Mouse (Mus musculus): ENCODE data around the gene Rasl11a. TPM values are rescaled to one million over a fixed set of nuclear protein-coding genes. Genes with fewer than 3 reads are reported as not detected.
"Not testable (repeated sequence)": the region's sequence is repeated elsewhere in the genome, so short reads cannot be mapped to it uniquely, and the experiment has no call there.

Rasl11a gene
- polyA plus RNA-seq, 1 experiment from 2014 or later = 11.9 TPM

DNA sequence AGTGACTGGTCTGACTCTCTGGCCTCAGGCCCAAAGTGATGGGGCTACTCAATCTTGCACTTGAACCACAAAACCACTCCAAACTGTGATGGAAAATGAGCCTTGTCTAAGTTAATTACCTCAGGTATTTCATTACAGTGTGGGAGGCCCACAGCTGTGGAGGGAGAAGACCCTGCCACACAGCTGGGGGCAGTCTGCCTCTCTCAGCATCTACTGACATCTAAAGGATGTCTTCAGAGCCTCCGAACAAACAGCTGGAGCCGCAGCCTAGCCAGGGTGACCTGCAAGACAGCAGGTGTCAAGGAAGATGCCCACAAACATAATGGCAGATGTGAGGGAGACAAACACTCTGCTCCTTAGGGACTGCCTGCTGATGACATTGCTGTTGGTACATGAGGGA is 31.2 kb downstream of the Rasl11a start:
- H3K4me1 ChIP-seq (replicated peaks) = no peaks in the 10 kb centered on the region
- no peak for ATAC-seq (ENCODE audit: low FRiP score)
- no peak overlapping the region for H3K4me3 ChIP-seq
- no peak overlapping the region for H3K9ac ChIP-seq
- no peaks in the 10 kb centered on the region for H3K9me3 ChIP-seq
- no peaks in the 10 kb centered on the region for H3K36me3 ChIP-seq
- no peaks in the 10 kb centered on the region for H3K27me3 ChIP-seq
- H3K4me2 ChIP-seq = no peak overlapping the region
- WGBS = 77% methylated on average over 2 of the region's 2 CpGs
- H3K27ac ChIP-seq = no peak overlapping the region

DNA sequence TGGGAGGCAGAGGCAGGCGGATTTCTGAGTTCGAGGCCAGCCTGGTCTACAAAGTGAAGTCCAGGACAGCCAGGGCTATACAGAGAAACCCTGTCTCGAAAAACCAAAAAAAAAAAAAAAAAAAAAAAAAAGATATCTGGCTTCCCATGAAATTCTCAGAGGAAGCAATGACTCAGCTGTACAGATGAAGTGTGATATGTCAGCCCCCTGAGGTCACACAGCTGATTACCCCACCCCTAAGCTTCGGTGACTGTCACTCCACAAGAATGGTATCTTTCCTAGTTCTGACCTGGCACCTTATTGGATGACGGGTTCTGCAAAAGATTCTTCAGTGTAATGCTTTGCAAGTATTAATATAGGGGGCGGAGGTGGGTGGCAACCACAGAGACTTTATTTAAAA is 33.0 kb downstream of the Rasl11a start:
- not testable (repeated sequence) for H3K9me3 ChIP-seq; H3K4me3 ChIP-seq; H3K27ac ChIP-seq; ATAC-seq (ENCODE audit: low FRiP score); H3K4me1 ChIP-seq (replicated peaks); H3K36me3 ChIP-seq; H3K4me2 ChIP-seq; H3K9ac ChIP-seq; H3K27me3 ChIP-seq
- WGBS = 69% methylated on average over 6 of the region's 6 CpGs

DNA sequence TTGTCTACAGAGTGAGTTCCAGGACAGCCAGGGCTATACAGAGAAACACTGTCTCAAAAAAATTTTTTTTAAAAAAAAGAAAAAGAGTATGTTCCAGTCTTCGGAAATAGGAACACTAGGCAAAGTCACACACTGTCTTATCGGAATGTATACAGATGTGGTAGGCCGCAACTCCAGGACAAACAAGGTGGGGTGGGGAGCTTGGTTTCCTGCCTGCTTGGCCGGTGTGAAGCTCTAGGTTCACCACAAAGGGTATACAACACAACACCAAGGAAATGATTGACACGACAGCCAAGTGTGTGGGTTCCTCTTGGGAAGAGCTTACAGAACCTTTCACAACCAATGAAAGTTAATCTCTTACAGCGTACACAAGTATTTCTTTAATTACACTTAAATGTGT is 37.4 kb downstream of the Rasl11a start:
- H3K36me3 ChIP-seq = no peaks in the 10 kb centered on the region
- no peak overlapping the region for H3K9ac ChIP-seq
- no peaks in the 10 kb centered on the region for H3K9me3 ChIP-seq
- no peak for ATAC-seq (ENCODE audit: low FRiP score)
- no peaks in the 10 kb centered on the region for H3K27me3 ChIP-seq
- H3K4me1 ChIP-seq (replicated peaks) = no peaks in the 10 kb centered on the region
- WGBS = 90% methylated on average over 6 of the region's 6 CpGs
- no peak overlapping the region for H3K4me2 ChIP-seq
- H3K4me3 ChIP-seq = no peak overlapping the region
- no peak overlapping the region for H3K27ac ChIP-seq

DNA sequence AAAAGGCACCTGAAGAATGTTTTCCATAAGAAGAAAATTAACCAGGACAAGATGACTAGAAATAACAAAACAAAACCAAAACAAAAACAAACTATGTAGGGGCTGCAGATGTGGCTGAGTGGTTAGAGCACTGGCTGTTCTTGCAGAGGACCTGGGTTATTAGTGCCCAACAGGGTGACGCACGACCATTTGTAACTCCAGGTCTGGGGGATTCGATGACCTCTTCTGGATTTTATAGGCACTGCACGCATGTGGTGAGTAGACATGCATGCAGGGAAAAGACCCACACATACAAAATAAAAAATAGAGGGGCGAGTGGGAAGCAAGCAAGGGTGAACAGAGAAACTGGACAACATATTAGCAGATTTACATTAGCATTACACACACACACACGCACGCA is 38.2 kb downstream of the Rasl11a start:
- 74% methylated on average over 7 of the region's 7 CpGs for WGBS
- H3K9ac ChIP-seq = no peak overlapping the region
- no peaks in the 10 kb centered on the region for H3K36me3 ChIP-seq
- H3K9me3 ChIP-seq = no peaks in the 10 kb centered on the region
- ATAC-seq (ENCODE audit: low FRiP score) = no peak
- H3K27me3 ChIP-seq = no peaks in the 10 kb centered on the region
- no peaks in the 10 kb centered on the region for H3K4me1 ChIP-seq (replicated peaks)
- H3K27ac ChIP-seq = no peak overlapping the region
- H3K4me3 ChIP-seq = no peak overlapping the region
- H3K4me2 ChIP-seq = no peak overlapping the region

DNA sequence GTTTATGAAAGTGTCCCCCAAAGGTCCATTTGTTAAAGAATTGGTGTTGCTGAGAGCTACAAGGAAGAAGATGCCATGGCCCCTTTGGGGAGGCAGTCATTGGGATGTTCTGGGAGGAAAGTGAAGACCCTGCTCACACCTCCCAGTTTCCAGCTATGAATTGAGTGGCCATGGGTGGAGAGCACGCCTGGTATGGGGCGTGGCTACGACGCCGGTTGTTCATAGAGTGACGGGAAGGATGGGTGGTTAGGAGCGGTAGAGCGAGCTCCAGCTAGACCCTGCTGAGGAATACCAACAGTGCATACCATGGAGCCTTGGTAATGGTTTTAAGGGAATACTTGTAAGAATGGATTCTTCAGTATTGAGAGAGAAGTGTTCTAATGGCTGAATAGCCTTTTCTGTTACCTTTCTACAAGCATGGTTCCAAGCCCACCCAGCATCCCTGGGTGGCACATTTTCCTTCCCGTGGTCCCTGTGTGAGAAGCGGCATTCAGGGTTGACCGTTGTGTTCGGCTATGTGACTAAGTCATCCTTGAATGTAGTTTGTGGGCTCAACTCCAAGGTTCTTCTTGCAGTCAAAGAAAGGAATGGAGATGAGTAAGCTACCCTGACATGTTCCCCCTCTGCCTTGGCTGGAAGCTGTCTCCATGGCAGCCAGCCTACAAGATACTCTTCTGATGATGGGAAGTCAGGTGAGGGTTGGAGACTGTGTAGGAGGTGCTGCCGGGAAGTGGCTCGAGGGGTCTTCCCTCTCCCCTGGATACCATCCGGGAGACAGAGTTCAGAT is 38.8 kb downstream of the Rasl11a start:
- H3K4me2 ChIP-seq = no peak overlapping the region
- no peak overlapping the region for H3K9ac ChIP-seq
- no peak for ATAC-seq (ENCODE audit: low FRiP score)
- 85% methylated on average over 15 of the region's 15 CpGs for WGBS
- H3K27me3 ChIP-seq = no peaks in the 10 kb centered on the region
- no peak overlapping the region for H3K4me3 ChIP-seq
- no peaks in the 10 kb centered on the region for H3K9me3 ChIP-seq
- H3K36me3 ChIP-seq = no peaks in the 10 kb centered on the region
- no peaks in the 10 kb centered on the region for H3K4me1 ChIP-seq (replicated peaks)
- H3K27ac ChIP-seq = no peak overlapping the region

DNA sequence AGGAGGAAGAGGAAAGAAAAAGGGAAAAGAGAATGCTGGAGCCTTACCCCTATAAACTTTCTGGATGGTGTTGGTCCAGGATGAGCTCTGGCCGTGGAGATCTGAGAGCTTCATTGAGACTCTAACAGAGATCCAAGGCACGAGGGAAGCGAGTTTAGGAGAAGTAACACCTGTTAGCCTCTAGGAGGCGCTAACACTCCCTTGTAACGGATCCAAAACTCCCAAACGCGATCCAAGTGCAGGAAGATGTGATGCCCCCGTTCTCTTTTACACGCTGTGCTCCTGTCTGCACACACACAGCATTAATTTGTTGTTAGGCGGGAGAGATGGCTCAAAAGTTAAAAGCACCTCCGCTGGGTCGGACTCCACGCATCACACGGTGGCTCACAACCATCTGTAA is 46.3 kb downstream of the Rasl11a start:
- Histone ChIP-seq H3K9ac (no peak overlapping the region), H3K9me3 (no peaks in the 10 kb centered on the region), H3K27me3 (no peaks in the 10 kb centered on the region), H3K27ac (no peak overlapping the region), H3K4me3 (no peak overlapping the region), H3K4me2 (0 out of 2 replicates have a peak overlapping the region, but pooled peaks have one; percentile 11), H3K4me1 (replicated peaks) (no peaks in the 10 kb centered on the region), H3K36me3 (no peaks in the 10 kb centered on the region)
- no peak for ATAC-seq (ENCODE audit: low FRiP score)
- 7% methylated on average over 14 of the region's 14 CpGs for WGBS

DNA sequence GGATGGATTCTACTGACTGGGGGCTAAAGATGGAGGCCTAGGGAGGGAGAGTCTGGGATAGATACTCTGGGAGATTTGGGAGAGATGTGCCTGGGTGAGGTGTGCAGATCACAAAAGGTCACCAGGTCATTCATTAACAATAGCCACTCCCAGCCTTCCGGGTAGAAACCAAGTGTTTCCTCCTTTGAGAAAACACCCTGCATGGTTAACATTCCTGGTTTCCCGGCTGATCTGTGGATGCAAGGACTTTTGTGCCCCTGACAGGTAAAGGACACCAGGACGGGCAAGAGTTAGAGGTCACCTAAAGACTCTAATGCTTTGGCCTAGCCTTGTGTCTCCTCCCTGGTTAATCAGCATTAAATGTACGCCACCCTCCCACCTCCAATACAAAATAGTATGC is 48.0 kb downstream of the Rasl11a start:
- no peaks in the 10 kb centered on the region for H3K9me3 ChIP-seq
- no peak overlapping the region for H3K4me3 ChIP-seq
- H3K36me3 ChIP-seq = no peaks in the 10 kb centered on the region
- no peak overlapping the region for H3K4me2 ChIP-seq
- no peak overlapping the region for H3K27ac ChIP-seq
- H3K27me3 ChIP-seq = no peaks in the 10 kb centered on the region
- 85% methylated on average over 4 of the region's 4 CpGs for WGBS
- H3K9ac ChIP-seq = no peak overlapping the region
- H3K4me1 ChIP-seq (replicated peaks) = no peaks in the 10 kb centered on the region
- no peak for ATAC-seq (ENCODE audit: low FRiP score)

DNA sequence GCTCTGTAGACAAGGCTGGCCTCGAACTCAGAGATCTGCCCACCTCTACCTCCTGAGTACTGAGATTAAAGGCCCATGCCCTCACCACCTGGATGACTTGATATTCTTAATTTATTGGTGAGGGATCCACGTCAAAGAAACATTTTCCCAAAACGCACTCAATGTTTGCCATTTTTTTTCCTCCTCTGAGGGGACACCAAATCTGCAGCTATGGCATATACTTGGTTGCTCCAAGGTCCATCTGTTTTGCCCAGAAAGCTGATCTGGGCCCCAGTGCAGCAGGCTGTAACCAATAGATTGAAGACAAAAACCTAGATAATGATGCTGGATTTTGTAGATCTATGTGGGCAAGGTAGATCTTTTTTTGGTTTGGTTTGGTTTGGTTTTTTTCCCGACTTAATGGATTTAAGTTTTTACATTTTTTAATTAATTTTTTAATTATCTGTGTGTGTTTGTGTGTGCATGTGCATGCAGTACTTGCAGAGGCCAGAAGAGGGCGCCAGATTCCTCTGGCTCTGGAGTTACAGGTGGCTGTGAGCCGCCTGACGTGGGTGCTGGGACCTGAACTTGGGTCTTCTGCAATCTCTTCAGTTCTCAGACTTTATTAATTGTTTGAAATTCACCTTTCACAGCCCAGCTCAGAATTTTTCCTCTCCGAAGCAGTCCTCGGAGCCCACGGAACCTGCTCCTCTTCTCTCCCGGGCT is 48.8 kb downstream of the Rasl11a start:
- Histone ChIP-seq H3K4me2 (no peak overlapping the region), H3K9me3 (no peaks in the 10 kb centered on the region), H3K9ac (no peak overlapping the region), H3K27ac (no peak overlapping the region), H3K4me1 (replicated peaks) (no peaks in the 10 kb centered on the region), H3K27me3 (no peaks in the 10 kb centered on the region), H3K36me3 (no peaks in the 10 kb centered on the region), H3K4me3 (no peak overlapping the region)
- no peak for ATAC-seq (ENCODE audit: low FRiP score)
- WGBS = 87% methylated on average over 11 of the region's 11 CpGs

DNA sequence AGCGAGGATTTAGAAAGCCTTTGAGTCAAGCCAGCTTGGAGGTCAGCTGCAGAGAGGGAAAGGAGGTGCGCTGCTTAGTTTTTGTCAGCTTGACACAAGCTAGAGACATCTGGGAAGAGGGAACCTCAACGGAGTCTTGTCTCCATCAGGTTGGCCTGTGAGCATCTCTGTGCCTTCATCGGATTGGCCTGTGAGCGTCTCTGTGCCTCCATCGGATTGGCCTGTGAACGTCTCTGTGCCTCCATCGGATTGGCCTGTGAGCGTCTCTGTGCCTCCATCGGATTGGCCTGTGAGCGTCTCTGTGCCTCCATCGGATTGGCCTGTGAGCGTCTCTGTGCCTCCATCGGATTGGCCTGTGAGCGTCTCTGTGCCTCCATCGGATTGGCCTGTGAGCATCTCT is 50.8 kb downstream of the Rasl11a start:
- ATAC-seq (ENCODE audit: low FRiP score); H3K9ac ChIP-seq: not testable (repeated sequence)
- 96% methylated on average over 15 of the region's 16 CpGs for WGBS

DNA sequence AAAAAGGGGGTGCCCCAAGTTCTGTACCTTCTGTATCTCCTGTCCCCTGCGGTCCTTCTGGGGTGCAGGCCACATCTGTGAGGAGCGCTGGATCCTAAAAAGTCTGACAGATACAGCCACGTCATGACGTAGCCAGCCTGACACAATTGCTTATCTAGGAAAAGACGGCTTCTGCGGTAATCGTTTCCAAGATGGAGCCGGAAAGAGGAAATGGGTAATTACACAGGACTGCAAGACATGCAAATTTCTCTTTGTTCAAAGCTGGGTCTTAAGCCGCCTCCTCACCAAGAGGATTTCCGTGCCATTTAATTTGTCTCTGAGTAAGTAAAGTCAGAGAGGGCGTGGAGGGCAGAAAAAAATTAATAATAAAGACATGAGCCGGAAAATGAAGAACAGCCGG is 52.1 kb downstream of the Rasl11a start:
- Histone ChIP-seq H3K9ac (no peak overlapping the region), H3K27ac (no peak overlapping the region), H3K4me2 (no peak overlapping the region), H3K4me1 (replicated peaks) (no peaks in the 10 kb centered on the region), H3K27me3 (no peaks in the 10 kb centered on the region), H3K9me3 (no peaks in the 10 kb centered on the region), H3K4me3 (no peak overlapping the region), H3K36me3 (no peaks in the 10 kb centered on the region)
- no peak for ATAC-seq (ENCODE audit: low FRiP score)
- WGBS = 77% methylated on average over 13 of the region's 13 CpGs

More for the DNA sequence above, 50.8 kb downstream of the Rasl11a start:
- not testable (repeated sequence) for H3K27me3 ChIP-seq; H3K4me3 ChIP-seq; H3K36me3 ChIP-seq; H3K27ac ChIP-seq; H3K9me3 ChIP-seq; H3K4me1 ChIP-seq (replicated peaks); H3K4me2 ChIP-seq

Other genes starting within 250 kb of the Rasl11a start
- gene Usp12, start 50.1 kb upstream of the Rasl11a start, polyA plus RNA-seq (2015; fragmentation: Nextera tagmentation; extraction: Ambion mirVana) = 14.6 and 15.2 TPM in 2 replicates
- 378 and 384 TPM in 2 replicates for gene Rpl21, start 12.2 kb upstream of the Rasl11a start, polyA plus RNA-seq (2015; fragmentation: Nextera tagmentation; extraction: Ambion mirVana)
- 99.5 and 102 TPM in 2 replicates for gene Gtf3a, start 103.6 kb downstream of the Rasl11a start, polyA plus RNA-seq (2015; fragmentation: Nextera tagmentation; extraction: Ambion mirVana)
- gene Mtif3, start 118.7 kb downstream of the Rasl11a start, polyA plus RNA-seq (2015; fragmentation: Nextera tagmentation; extraction: Ambion mirVana) = 24.7 and 26.5 TPM in 2 replicates
- gene Lnx2, start 231.5 kb downstream of the Rasl11a start, polyA plus RNA-seq (2015; fragmentation: Nextera tagmentation; extraction: Ambion mirVana) = 4.3 and 4.7 TPM in 2 replicates
- 103 and 107 TPM in 2 replicates for gene Polr1d, start 232.0 kb downstream of the Rasl11a start, polyA plus RNA-seq (2015; fragmentation: Nextera tagmentation; extraction: Ambion mirVana)